Mouse (Mus musculus) MEL (cell line): ENCODE data around the gene Celsr1. TPM values are rescaled to one million over a fixed set of nuclear protein-coding genes. Genes with fewer than 3 reads are reported as not detected.

ENCODE experiments used
- DNase-seq: peaks from one replicate; pipeline ENCODE4 v3.0.0; 2011; ENCODE audit warnings: low read depth, low spot score
- H3K27ac ChIP-seq: 2 replicates; pipeline ENCODE4 v1.5.1; 2012; ENCODE audit warnings: low read depth, mild to moderate bottlenecking, control low read depth, low read length, moderate library complexity; ENCODE audit not compliant: control insufficient read depth
- H3K27me3 ChIP-seq, 2 experiments: fragments of 150-350 bp in 1 of 2; sonication (generic) in 1 of 2; 2 replicates each; pipeline ENCODE4 v1.6.1; 2012; ENCODE audit warnings: low read length in 2 of 2, mild to moderate bottlenecking in 2 of 2, improper control_type of control experiment in 1 of 2, moderate library complexity in 1 of 2; ENCODE audit not compliant: insufficient read depth in 2 of 2, control insufficient read depth in 1 of 2
- H3K36me3 ChIP-seq, 2 experiments: 2 replicates each; pipeline ENCODE4 v1.6.1; 2012 to 2014; ENCODE audit warnings: low read length in 2 of 2, improper control_type of control experiment in 1 of 2, inconsistent platforms in 1 of 2, mild to moderate bottlenecking in 1 of 2; ENCODE audit not compliant: insufficient read depth in 2 of 2, control insufficient read depth in 1 of 2
- H3K4me1 ChIP-seq, 2 experiments: fragments of 150-350 bp in 1 of 2; sonication (generic) in 1 of 2; 2 replicates each; pipeline ENCODE4 v1.6.1; 2012; ENCODE audit warnings: low read length in 2 of 2, improper control_type of control experiment in 1 of 2, mild to moderate bottlenecking in 1 of 2; ENCODE audit not compliant: insufficient read depth in 2 of 2, control insufficient read depth in 1 of 2
- H3K4me3 ChIP-seq, 2 experiments: fragments of 150-350 bp in 1 of 2; sonication (generic) in 1 of 2; 2 replicates each; pipeline ENCODE4 v1.5.1; 2012; ENCODE audit warnings: low read depth in 2 of 2, low read length in 2 of 2, mild to moderate bottlenecking in 2 of 2, moderate library complexity in 2 of 2, control low read depth in 1 of 2, improper control_type of control experiment in 1 of 2; ENCODE audit not compliant: control insufficient read depth in 1 of 2, insufficient read depth in 1 of 2
- H3K79me2 ChIP-seq: 2 replicates; pipeline ENCODE4 v1.6.1; 2012; ENCODE audit warnings: mild to moderate bottlenecking, low read length, moderate library complexity; ENCODE audit not compliant: control insufficient read depth, poor library complexity, insufficient read depth
- H3K9ac ChIP-seq: 2 replicates; pipeline ENCODE4 v1.6.1; 2012; ENCODE audit warnings: low read depth, mild to moderate bottlenecking, control low read depth, low read length, moderate library complexity; ENCODE audit not compliant: control insufficient read depth, poor library complexity, severe bottlenecking
- H3K9me3 ChIP-seq: fragments of 150-350 bp; sonication (generic); replicated peaks from 2 replicates; pipeline ENCODE4 v1.6.1; 2012; ENCODE audit warnings: mild to moderate bottlenecking, low read length, improper control_type of control experiment, moderate library complexity; ENCODE audit not compliant: insufficient read depth
- BHLHE40 ChIP-seq: IDR thresholded peaks from 2 replicates; pipeline ENCODE4 v1.6.1; 2012; ENCODE audit warnings: low read depth, mild to moderate bottlenecking, inconsistent platforms, low read length, improper control_type of control experiment, borderline replicate concordance
- CHD2 ChIP-seq: IDR thresholded peaks from 2 replicates; pipeline ENCODE4 v1.6.1; 2011; ENCODE audit warnings: low read length, improper control_type of control experiment
- CTCF ChIP-seq, 3 experiments: IDR thresholded peaks in 2 of 3; conservative IDR thresholded peaks in 1 of 3; 2 replicates each; pipeline ENCODE4 v1.5.1; 2011 to 2012; ENCODE audit warnings: low read length in 3 of 3, low read depth in 2 of 3, mild to moderate bottlenecking in 2 of 3, improper control_type of control experiment in 1 of 3, inconsistent platforms in 1 of 3, mixed read lengths in 1 of 3, moderate library complexity in 1 of 3; ENCODE audit not compliant: control insufficient read depth in 1 of 3, insufficient read depth in 1 of 3, poor library complexity in 1 of 3, severe bottlenecking in 1 of 3
- ELF1 ChIP-seq: IDR thresholded peaks from 2 replicates; pipeline ENCODE4 v1.6.1; 2014; ENCODE audit warnings: low read depth, mild to moderate bottlenecking, inconsistent platforms, low read length, improper control_type of control experiment, moderate library complexity
- GATA1 ChIP-seq: IDR thresholded peaks from 2 replicates; pipeline ENCODE4 v1.6.1; 2011; ENCODE audit warnings: low read depth, low read length, improper control_type of control experiment
- MAZ ChIP-seq: IDR thresholded peaks from 2 replicates; pipeline ENCODE4 v1.6.1; 2012; ENCODE audit warnings: low read depth, mild to moderate bottlenecking, inconsistent platforms, low read length, improper control_type of control experiment
- MEF2A ChIP-seq: IDR thresholded peaks from 2 replicates; pipeline ENCODE4 v1.6.1; 2014; ENCODE audit warnings: low read depth, mild to moderate bottlenecking, inconsistent platforms, low read length, improper control_type of control experiment; ENCODE audit not compliant: poor library complexity, insufficient replicate concordance, severe bottlenecking; ENCODE audit errors: extremely low read depth
- MYB ChIP-seq: IDR thresholded peaks from 2 replicates; pipeline ENCODE4 v1.6.1; 2011; ENCODE audit warnings: mild to moderate bottlenecking, low read depth, low read length, improper control_type of control experiment
- NELFE ChIP-seq: IDR thresholded peaks from 2 replicates; pipeline ENCODE4 v1.6.1; 2011; ENCODE audit warnings: low read depth, low read length, improper control_type of control experiment
- POLR2AphosphoS2 ChIP-seq: IDR thresholded peaks from 2 replicates; pipeline ENCODE4 v1.6.1; 2011; ENCODE audit warnings: low read length, improper control_type of control experiment
- TAL1 ChIP-seq: IDR thresholded peaks from 2 replicates; pipeline ENCODE4 v1.6.1; 2012; ENCODE audit warnings: mild to moderate bottlenecking, inconsistent platforms, low read length, moderate library complexity, mixed read lengths
- TCF12 ChIP-seq: IDR thresholded peaks from 2 replicates; pipeline ENCODE4 v1.6.1; 2014; ENCODE audit warnings: low read depth, mild to moderate bottlenecking, inconsistent platforms, low read length, improper control_type of control experiment, moderate library complexity
- UBTF ChIP-seq: IDR thresholded peaks from 2 replicates; pipeline ENCODE4 v1.6.1; 2012; ENCODE audit warnings: low read depth, mild to moderate bottlenecking, inconsistent platforms, low read length, improper control_type of control experiment, moderate library complexity, borderline replicate concordance; ENCODE audit not compliant: insufficient read depth
- USF1 ChIP-seq: IDR thresholded peaks from 2 replicates; pipeline ENCODE4 v1.6.1; 2014; ENCODE audit warnings: low read depth, mild to moderate bottlenecking, inconsistent platforms, low read length, improper control_type of control experiment, moderate library complexity
- USF2 ChIP-seq, 2 experiments: IDR thresholded peaks; 2 replicates each; pipeline ENCODE4 v1.6.1; 2011 to 2012; ENCODE audit warnings: improper control_type of control experiment in 2 of 2, low read length in 2 of 2, borderline replicate concordance in 1 of 2, inconsistent platforms in 1 of 2, low read depth in 1 of 2, mild to moderate bottlenecking in 1 of 2; ENCODE audit not compliant: insufficient read depth in 1 of 2
- ZC3H11A ChIP-seq: IDR thresholded peaks from 2 replicates; pipeline ENCODE4 v1.6.1; 2012; ENCODE audit warnings: low read depth, mild to moderate bottlenecking, inconsistent platforms, low read length, improper control_type of control experiment
- ZNF384 ChIP-seq: IDR thresholded peaks from 2 replicates; pipeline ENCODE4 v1.6.1; 2012; ENCODE audit warnings: low read depth, mild to moderate bottlenecking, inconsistent platforms, low read length, improper control_type of control experiment
- polyA plus RNA-seq, 2 experiments: library from polyadenylated mRNA; stranded (reverse) in 1 of 2; unstranded in 1 of 2; fragments of >175 nt in 1 of 2; fragments of >200 nt in 1 of 2; gene quantifications; 2 replicates each; pipeline versions ENCODE4 v1.2.1 to v1.2.4; 2012; ENCODE audit warnings: low replicate concordance in 2 of 2, low read depth in 1 of 2; ENCODE audit not compliant: insufficient read length in 2 of 2, insufficient read depth in 1 of 2, missing spikeins in 1 of 2
- total RNA-seq: library from RNA; depleted of rRNA; stranded (reverse); fragments of 300-350 nt; gene quantifications from 2 replicates; pipeline ENCODE4 v1.2.3, GENCODE M21; 2012

Gene Celsr1
- total and polyA plus RNA-seq, 3 experiments, result 0.12 to 0.42 TPM; not detected in 1

DNA sequence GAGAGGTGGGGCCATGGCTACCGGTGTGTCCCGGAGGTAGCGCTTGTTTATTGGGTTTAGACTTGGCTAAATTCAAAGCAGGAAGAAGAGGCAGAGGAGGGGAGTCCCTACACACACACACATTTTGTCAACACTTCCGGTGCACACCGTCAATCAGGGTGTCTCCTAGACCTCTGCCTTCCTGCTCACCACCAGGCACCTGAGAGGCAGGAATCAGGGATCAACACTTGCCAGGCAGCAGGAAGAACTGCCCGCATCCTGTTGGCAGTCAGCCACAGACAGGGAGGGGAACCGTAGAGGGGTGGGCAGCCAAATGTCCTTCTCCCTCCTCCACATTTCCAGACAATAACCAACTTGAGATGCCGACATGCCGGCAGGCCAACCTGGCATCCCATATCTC lies 56.5 kb downstream of the Celsr1 start:
- Histone ChIP-seq H3K9me3 (no peaks in the 10 kb centered on the region), H3K4me3 (no peak overlapping the region), H3K27me3 (peaks cover 0 to 2% of the 10 kb centered on the region in 2 experiments; a peak in 1 of 4 replicates), H3K27ac (no peak overlapping the region), H3K36me3 (peaks cover 0 to 2% of the 10 kb centered on the region in 2 experiments; a peak in 2 of 4 replicates), H3K9ac (no peak overlapping the region), H3K79me2 (no peaks in the 10 kb centered on the region), H3K4me1 (peaks cover 0 to 4% of the 10 kb centered on the region in 2 experiments; a peak in 3 of 4 replicates)
- DNase-seq, result no peak
- TF ChIP-seq ZC3H11A (no peak), POLR2AphosphoS2 (no peak), MYB (no peak), MAZ (no peak), ELF1 (no peak)

DNA sequence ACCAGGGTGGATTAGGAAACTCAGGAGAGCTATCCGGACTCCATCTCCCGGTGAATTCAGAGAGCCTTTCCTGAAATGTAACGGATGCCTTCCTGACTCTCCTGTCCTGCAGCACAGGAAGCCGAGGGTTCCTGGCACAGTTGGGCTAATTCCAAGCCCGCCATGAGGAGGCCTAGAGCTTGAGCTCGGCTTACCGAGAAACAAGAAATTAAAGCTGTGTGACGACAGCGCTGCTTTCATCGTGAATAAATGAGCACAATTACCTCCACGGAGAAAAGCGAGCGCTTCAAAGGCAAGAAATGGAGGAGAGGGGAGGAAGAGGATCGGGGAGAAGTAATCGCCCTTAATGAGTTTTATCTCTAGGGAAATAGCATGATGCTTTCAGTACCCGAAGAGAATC lies 57.8 kb downstream of the Celsr1 start:
- Histone ChIP-seq H3K4me1 (peaks cover 3 to 17% of the 10 kb centered on the region in 2 experiments; a peak in 3 of 4 replicates), H3K27ac (no peak overlapping the region), H3K9me3 (no peaks in the 10 kb centered on the region), H3K27me3 (peaks cover 0 to 2% of the 10 kb centered on the region in 2 experiments; a peak in 1 of 4 replicates), H3K9ac (no peak overlapping the region), H3K79me2 (no peaks in the 10 kb centered on the region), H3K36me3 (peaks cover 0 to 10% of the 10 kb centered on the region in 2 experiments; a peak in 2 of 4 replicates), H3K4me3 (no peak overlapping the region)
- no peak for TF ChIP-seq ELF1
- no peak for TF ChIP-seq TAL1
- no peak for TF ChIP-seq BHLHE40
- TF ChIP-seq CTCF (IDR thresholded peaks at IDR 0.05 in 2 of 3, conservative IDR thresholded peaks at IDR 0.05 in 1 of 3; ENCODE audit: control insufficient read depth in 1 of 3, insufficient read depth in 1 of 3, low read depth in 2 of 3, low read length in 3 of 3, poor library complexity in 1 of 3, severe bottlenecking in 1 of 3), result no peak
- TF ChIP-seq NELFE, result no peak
- TF ChIP-seq TCF12, result no peak
- no peak for TF ChIP-seq MAZ
- TF ChIP-seq MEF2A, result no peak
- TF ChIP-seq UBTF, result no peak
- no peak for DNase-seq

DNA sequence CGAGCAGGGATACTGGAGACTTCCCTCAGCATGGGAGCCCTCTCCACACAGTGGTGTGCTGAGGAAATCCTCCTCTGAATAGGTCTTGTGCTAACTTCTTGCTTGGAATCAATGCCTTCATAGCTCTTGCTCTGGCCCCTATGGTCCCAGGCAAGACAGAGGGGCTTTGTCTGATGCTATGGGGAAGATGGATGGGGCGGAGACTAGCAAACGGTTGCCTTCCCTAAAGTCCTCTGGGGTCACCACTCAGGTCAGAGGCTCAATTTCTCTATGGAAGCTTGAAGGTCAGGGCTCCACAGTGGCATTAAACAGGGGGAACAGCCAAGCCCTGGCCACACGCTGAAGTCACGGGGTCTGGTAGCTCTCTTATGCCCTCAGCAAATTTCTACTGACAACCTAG lies 62.0 kb downstream of the Celsr1 start:
- H3K36me3 ChIP-seq, result peaks cover 0 to 15% of the 10 kb centered on the region in 2 experiments; a peak in 2 of 4 replicates
- DNase-seq, result no peak
- no peak overlapping the region for H3K4me3 ChIP-seq
- no peak overlapping the region for H3K9ac ChIP-seq
- H3K79me2 ChIP-seq, result no peaks in the 10 kb centered on the region
- H3K9me3 ChIP-seq, result no peaks in the 10 kb centered on the region
- TF ChIP-seq POLR2AphosphoS2 (no peak), UBTF (no peak), USF1 (no peak), USF2 (IDR thresholded peaks at IDR 0.05; ENCODE audit: borderline replicate concordance in 1 of 2, insufficient read depth in 1 of 2, low read depth in 1 of 2, low read length in 2 of 2) (no peak), CHD2 (no peak), CTCF (IDR thresholded peaks at IDR 0.05 in 2 of 3, conservative IDR thresholded peaks at IDR 0.05 in 1 of 3; ENCODE audit: control insufficient read depth in 1 of 3, insufficient read depth in 1 of 3, low read depth in 2 of 3, low read length in 3 of 3, poor library complexity in 1 of 3, severe bottlenecking in 1 of 3) (no peak), GATA1 (no peak), ZNF384 (no peak)
- H3K4me1 ChIP-seq, result peaks cover 12 to 28% of the 10 kb centered on the region in 2 experiments
- no peak overlapping the region for H3K27ac ChIP-seq
- H3K27me3 ChIP-seq, result peaks cover 0 to 2% of the 10 kb centered on the region in 2 experiments; a peak in 1 of 4 replicates
